Mouse (Mus musculus): ENCODE results near the gene Gpr61. TPM values are rescaled to one million over a fixed set of nuclear protein-coding genes. Genes with fewer than 3 reads are reported as not detected.

The Gpr61 gene
- polyA plus RNA-seq, 1 experiment from 2014 or later: 0.11 TPM

DNA sequence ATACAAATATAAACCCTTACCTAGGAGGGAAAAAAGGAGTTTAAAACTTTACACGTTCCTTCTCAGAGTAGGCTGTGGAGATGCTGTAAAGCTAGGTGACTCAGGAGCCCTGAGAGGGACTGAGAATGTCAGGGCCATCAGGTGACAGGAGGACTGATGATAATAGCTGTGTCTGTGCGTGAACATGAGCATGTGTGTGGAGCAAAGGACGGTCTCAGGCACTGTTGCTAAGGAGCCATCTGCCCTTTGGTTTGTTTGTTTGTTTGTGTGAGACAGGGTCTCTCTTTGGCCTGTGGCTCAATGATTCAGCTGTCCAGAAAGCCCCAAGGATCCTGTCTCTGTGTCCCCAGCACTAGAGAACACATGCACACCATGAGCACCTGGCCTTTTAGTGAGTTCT lies 33.6 kb downstream of the Gpr61 start:
- H3K36me3 ChIP-seq (ENCODE audit: control insufficient read depth, insufficient read depth, low read length): peaks cover 9% of the 10 kb centered on the region
- WGBS: 76% methylated on average over 3 of the region's 3 CpGs
- DNase-seq (ENCODE audit: low spot score) (no peak), ATAC-seq (ENCODE audit: low FRiP score, low TSS enrichment) (no peak)
- no peaks in the 10 kb centered on the region for H3K4me1 ChIP-seq (replicated peaks; ENCODE audit: control insufficient read depth, insufficient read depth)
- H3K27me3 ChIP-seq (ENCODE audit: control insufficient read depth, insufficient read depth, low read length): no peaks in the 10 kb centered on the region
- no peak overlapping the region for H3K4me3 ChIP-seq (ENCODE audit: low read depth, low read length)
- no peaks in the 10 kb centered on the region for H3K9me3 ChIP-seq (ENCODE audit: control insufficient read depth, low read length)
- H3K4me2 ChIP-seq (replicated peaks; ENCODE audit: low read depth): no peak overlapping the region
- no peak for TF ChIP-seq CTCF (IDR thresholded peaks at IDR 0.05; ENCODE audit: low read depth)
- no peak overlapping the region for H3K9ac ChIP-seq (ENCODE audit: low read length)
- no peak overlapping the region for H3K27ac ChIP-seq (replicated peaks)

- DNase-seq (ENCODE audit: low spot score): no peak
- Histone ChIP-seq H3K36me3 (ENCODE audit: control insufficient read depth, insufficient read depth, low read length) (peaks cover 10% of the 10 kb centered on the region), H3K9me3 (ENCODE audit: control insufficient read depth, low read length) (no peaks in the 10 kb centered on the region), H3K4me3 (ENCODE audit: low read depth, low read length) (no peak overlapping the region), H3K27ac (replicated peaks) (no peak overlapping the region), H3K27me3 (ENCODE audit: control insufficient read depth, insufficient read depth, low read length) (no peaks in the 10 kb centered on the region), H3K4me1 (replicated peaks; ENCODE audit: control insufficient read depth, insufficient read depth) (no peaks in the 10 kb centered on the region), H3K9ac (ENCODE audit: low read length) (no peak overlapping the region), H3K4me2 (replicated peaks; ENCODE audit: low read depth) (no peak overlapping the region)
- 72% methylated on average over 6 of the region's 6 CpGs for WGBS
- no peak for TF ChIP-seq CTCF (IDR thresholded peaks at IDR 0.05; ENCODE audit: low read depth)
- TF ChIP-seq EP300 (optimal IDR thresholded peaks at IDR 0.05): no peak
- peak; percentile 79 for ATAC-seq (ENCODE audit: low FRiP score, low TSS enrichment)
These were observed 37.2 kb downstream of the Gpr61 start for GRCm38 (mm10) chr3:108117465-108117864.

- TF ChIP-seq EP300 (optimal IDR thresholded peaks at IDR 0.05) (no peak), CTCF (IDR thresholded peaks at IDR 0.05; ENCODE audit: low read depth) (no peak)
- Histone ChIP-seq H3K27ac (replicated peaks) (no peak overlapping the region), H3K27me3 (ENCODE audit: control insufficient read depth, insufficient read depth, low read length) (no peaks in the 10 kb centered on the region), H3K4me2 (replicated peaks; ENCODE audit: low read depth) (no peak overlapping the region), H3K9ac (ENCODE audit: low read length) (no peak overlapping the region), H3K4me3 (ENCODE audit: low read depth, low read length) (no peak overlapping the region), H3K9me3 (ENCODE audit: control insufficient read depth, low read length) (no peaks in the 10 kb centered on the region), H3K36me3 (ENCODE audit: control insufficient read depth, insufficient read depth, low read length) (peaks cover 13% of the 10 kb centered on the region), H3K4me1 (replicated peaks; ENCODE audit: control insufficient read depth, insufficient read depth) (no peaks in the 10 kb centered on the region)
- no peak for ATAC-seq (ENCODE audit: low FRiP score, low TSS enrichment)
- DNase-seq (ENCODE audit: low spot score): no peak
- WGBS: 77% methylated on average over 7 of the region's 7 CpGs
These were observed 40.9 kb downstream of the Gpr61 start for GRCm38 (mm10) chr3:108113591-108114289.

- no peak for TF ChIP-seq EP300 (optimal IDR thresholded peaks at IDR 0.05)
- no peak for TF ChIP-seq CTCF (IDR thresholded peaks at IDR 0.05; ENCODE audit: low read depth)
- no peak for DNase-seq (ENCODE audit: low spot score)
- no peak overlapping the region for H3K4me3 ChIP-seq (ENCODE audit: low read depth, low read length)
- no peaks in the 10 kb centered on the region for H3K9me3 ChIP-seq (ENCODE audit: control insufficient read depth, low read length)
- WGBS: 83% methylated on average over 4 of the region's 4 CpGs
- no peak overlapping the region for H3K27ac ChIP-seq (replicated peaks)
- no peak overlapping the region for H3K9ac ChIP-seq (ENCODE audit: low read length)
- no peaks in the 10 kb centered on the region for H3K27me3 ChIP-seq (ENCODE audit: control insufficient read depth, insufficient read depth, low read length)
- H3K4me2 ChIP-seq (replicated peaks; ENCODE audit: low read depth): no peak overlapping the region
- no peak for ATAC-seq (ENCODE audit: low FRiP score, low TSS enrichment)
- H3K4me1 ChIP-seq (replicated peaks; ENCODE audit: control insufficient read depth, insufficient read depth): no peaks in the 10 kb centered on the region
- peaks cover 13% of the 10 kb centered on the region for H3K36me3 ChIP-seq (ENCODE audit: control insufficient read depth, insufficient read depth, low read length)
These were observed 42.0 kb downstream of the Gpr61 start for GRCm38 (mm10) chr3:108112666-108113065.

DNA sequence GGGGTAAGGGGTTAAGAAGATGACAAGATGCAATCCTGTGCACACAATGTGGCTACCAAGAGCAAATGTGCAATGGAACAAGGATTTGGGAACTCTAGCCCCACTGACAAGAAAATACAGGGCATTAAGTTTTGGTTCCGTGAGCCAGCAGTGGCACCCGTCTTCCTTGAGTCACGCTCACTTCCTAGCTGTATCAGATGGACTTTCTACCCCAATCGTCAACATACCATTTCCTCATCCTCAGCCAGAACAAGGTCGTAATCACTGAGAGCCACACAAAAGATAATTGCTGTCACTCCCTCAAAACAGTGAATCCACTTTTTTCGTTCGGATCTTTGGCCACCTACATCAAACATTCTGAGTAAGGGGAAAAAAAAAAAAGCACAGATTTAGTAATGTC lies 42.4 kb downstream of the Gpr61 start:
- H3K9me3 ChIP-seq (ENCODE audit: control insufficient read depth, low read length): no peaks in the 10 kb centered on the region
- no peaks in the 10 kb centered on the region for H3K27me3 ChIP-seq (ENCODE audit: control insufficient read depth, insufficient read depth, low read length)
- ATAC-seq (ENCODE audit: low FRiP score, low TSS enrichment) (no peak), DNase-seq (ENCODE audit: low spot score) (no peak)
- no peak overlapping the region for H3K4me3 ChIP-seq (ENCODE audit: low read depth, low read length)
- 68% methylated on average over 7 of the region's 7 CpGs for WGBS
- no peaks in the 10 kb centered on the region for H3K4me1 ChIP-seq (replicated peaks; ENCODE audit: control insufficient read depth, insufficient read depth)
- H3K9ac ChIP-seq (ENCODE audit: low read length): no peak overlapping the region
- no peak overlapping the region for H3K27ac ChIP-seq (replicated peaks)
- peaks cover 15% of the 10 kb centered on the region for H3K36me3 ChIP-seq (ENCODE audit: control insufficient read depth, insufficient read depth, low read length)
- TF ChIP-seq CTCF (IDR thresholded peaks at IDR 0.05; ENCODE audit: low read depth): no peak
- TF ChIP-seq EP300 (optimal IDR thresholded peaks at IDR 0.05): no peak
- no peak overlapping the region for H3K4me2 ChIP-seq (replicated peaks; ENCODE audit: low read depth)

- no peaks in the 10 kb centered on the region for H3K9me3 ChIP-seq (ENCODE audit: control insufficient read depth, low read length)
- ATAC-seq (ENCODE audit: low FRiP score, low TSS enrichment): no peak
- no peak overlapping the region for H3K27ac ChIP-seq (replicated peaks)
- no peak for DNase-seq (ENCODE audit: low spot score)
- H3K4me3 ChIP-seq (ENCODE audit: low read depth, low read length): no peak overlapping the region
- H3K9ac ChIP-seq (ENCODE audit: low read length): no peak overlapping the region
- TF ChIP-seq EP300 (optimal IDR thresholded peaks at IDR 0.05): no peak
- TF ChIP-seq CTCF (IDR thresholded peaks at IDR 0.05; ENCODE audit: low read depth): no peak
- no peaks in the 10 kb centered on the region for H3K4me1 ChIP-seq (replicated peaks; ENCODE audit: control insufficient read depth, insufficient read depth)
- no peaks in the 10 kb centered on the region for H3K27me3 ChIP-seq (ENCODE audit: control insufficient read depth, insufficient read depth, low read length)
- WGBS: 85% methylated on average over 5 of the region's 5 CpGs
- H3K4me2 ChIP-seq (replicated peaks; ENCODE audit: low read depth): no peak overlapping the region
- peaks cover 15% of the 10 kb centered on the region for H3K36me3 ChIP-seq (ENCODE audit: control insufficient read depth, insufficient read depth, low read length)
These were observed 43.4 kb downstream of the Gpr61 start for GRCm38 (mm10) chr3:108111320-108111719.
